13 mouse cellular contexts compared by ENCODE assay signal in the genomic region with DNA sequence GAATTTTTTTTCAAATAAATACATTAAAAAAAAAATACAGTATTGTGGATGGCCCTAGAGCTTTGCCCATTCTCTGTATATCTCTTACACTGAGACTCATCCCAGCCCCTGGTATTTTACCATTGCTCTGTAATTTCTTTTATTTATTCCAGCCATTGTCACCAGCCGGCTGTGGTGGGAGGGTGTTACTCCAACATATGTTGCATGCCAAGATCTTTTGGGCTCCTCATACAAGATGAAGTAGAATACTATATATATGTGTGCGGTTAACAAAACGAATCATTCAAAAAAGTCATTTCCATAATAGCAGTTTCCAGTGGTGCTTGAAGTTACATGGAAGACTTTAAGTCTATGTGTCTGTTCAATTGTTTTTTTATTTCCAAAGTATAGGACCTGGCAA.
"Had no signal": no experiment of that assay in that cellular context is flagged by ENCODE, and none has a peak within 500 bp of the region (broad histone marks: within the 10 kb centered on the region; RNA-seq: fewer than 3 reads in every experiment).

No protein-coding gene starts in this region.

- DNase-seq: kidney, adult 11 months; kidney, adult 8-10 months; kidney, postnatal 10 days; kidney, postnatal 36 days; layer of hippocampus, postnatal 36 days; lung, adult 18-20 months; lung, postnatal 10 days; lung, postnatal 36 days; midbrain, embryonic 14.5 days; spleen, adult 18-20 months; thymus, postnatal 25 days had no signal

- ATAC-seq: intestine, embryonic 15.5 days; liver, embryonic 12.5 days had no signal
